Mouse (Mus musculus): ENCODE measurements around the gene Usp2. TPM values are rescaled to one million over a fixed set of nuclear protein-coding genes. Genes with fewer than 3 reads are reported as not detected.

Usp2 gene
- total and polyA plus RNA-seq, 2 experiments from 2014 or later: 14.2 to 19.6 TPM

GRCm38 (mm10) chr9:44030646-44031045 lies 36.2 kb upstream of the Usp2 start:
- Histone ChIP-seq H3K9ac (replicated peaks; ENCODE audit: low read length) (no peak overlapping the region), H3K9me3 (ENCODE audit: low read length) (no peaks in the 10 kb centered on the region), H3K4me1 (ENCODE audit: insufficient read depth, low read length) (no peaks in the 10 kb centered on the region), H3K4me3 (ENCODE audit: low read length) (no peak overlapping the region), H3K36me3 (ENCODE audit: insufficient read depth, low read length) (no peaks in the 10 kb centered on the region), H3K27ac (no peak overlapping the region), H3K4me2 (ENCODE audit: low read depth, low read length) (no peak overlapping the region), H3K27me3 (ENCODE audit: insufficient read depth, low read length) (no peaks in the 10 kb centered on the region)
- WGBS: 92% methylated on average over 4 of the region's 4 CpGs
- DNase-seq (ENCODE audit: low spot score) (no peak), ATAC-seq (no peak)
- TF ChIP-seq CTCF (IDR thresholded peaks at IDR 0.05; ENCODE audit: low read depth): no peak

DNA sequence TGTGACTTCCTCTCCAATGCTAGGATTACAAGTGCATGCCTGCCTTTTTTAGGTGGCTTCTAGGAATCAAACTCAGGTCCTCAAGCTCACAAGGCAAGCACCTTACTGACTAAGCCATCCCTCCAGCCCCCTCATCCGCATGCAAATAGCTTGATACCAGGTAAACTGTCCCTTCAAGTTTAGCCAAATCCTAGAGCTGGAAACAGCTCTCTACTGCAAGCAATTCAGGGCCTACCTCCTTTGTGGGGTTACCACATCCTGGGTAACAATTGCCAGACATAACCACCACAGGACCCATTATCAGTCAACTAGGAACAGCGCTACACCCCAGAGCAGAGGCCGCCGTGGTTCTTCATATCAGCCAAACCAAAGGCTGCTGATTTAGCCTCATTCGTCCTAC lies 35.7 kb upstream of the Usp2 start:
- no peaks in the 10 kb centered on the region for H3K4me1 ChIP-seq (ENCODE audit: insufficient read depth, low read length)
- no peak overlapping the region for H3K27ac ChIP-seq
- H3K4me2 ChIP-seq (ENCODE audit: low read depth, low read length): no peak overlapping the region
- ATAC-seq (no peak), DNase-seq (ENCODE audit: low spot score) (no peak)
- no peaks in the 10 kb centered on the region for H3K36me3 ChIP-seq (ENCODE audit: insufficient read depth, low read length)
- H3K9me3 ChIP-seq (ENCODE audit: low read length): no peaks in the 10 kb centered on the region
- H3K9ac ChIP-seq (replicated peaks; ENCODE audit: low read length): no peak overlapping the region
- no peak overlapping the region for H3K4me3 ChIP-seq (ENCODE audit: low read length)
- TF ChIP-seq CTCF (IDR thresholded peaks at IDR 0.05; ENCODE audit: low read depth): no peak
- H3K27me3 ChIP-seq (ENCODE audit: insufficient read depth, low read length): no peaks in the 10 kb centered on the region
- 89% methylated on average over 5 of the region's 5 CpGs for WGBS

DNA sequence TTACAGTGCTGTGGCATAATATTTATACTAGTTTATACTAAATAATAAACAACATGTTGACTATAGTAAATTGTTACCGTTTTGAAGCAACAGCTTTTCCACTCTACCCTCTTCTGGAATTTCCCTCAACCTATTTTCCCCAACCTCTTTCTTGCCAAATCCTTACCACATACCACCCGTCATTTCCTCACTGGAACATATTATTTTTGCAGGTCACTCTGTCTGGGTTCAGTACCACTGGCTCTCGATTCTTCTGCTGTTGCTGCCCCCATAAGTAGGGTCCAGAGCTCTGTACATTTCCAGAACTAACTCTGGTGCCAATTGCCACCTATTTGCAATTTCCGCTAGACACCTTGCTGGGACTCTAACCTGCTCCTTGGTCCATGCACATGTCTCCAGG lies 34.9 kb upstream of the Usp2 start:
- no peak for TF ChIP-seq CTCF (IDR thresholded peaks at IDR 0.05; ENCODE audit: low read depth)
- 84% methylated on average over 4 of the region's 4 CpGs for WGBS
- no peak overlapping the region for H3K4me3 ChIP-seq (ENCODE audit: low read length)
- H3K27ac ChIP-seq: no peak overlapping the region
- H3K9ac ChIP-seq (replicated peaks; ENCODE audit: low read length): no peak overlapping the region
- H3K4me1 ChIP-seq (ENCODE audit: insufficient read depth, low read length): no peaks in the 10 kb centered on the region
- DNase-seq (ENCODE audit: low spot score) (no peak), ATAC-seq (no peak)
- no peaks in the 10 kb centered on the region for H3K27me3 ChIP-seq (ENCODE audit: insufficient read depth, low read length)
- no peaks in the 10 kb centered on the region for H3K9me3 ChIP-seq (ENCODE audit: low read length)
- H3K36me3 ChIP-seq (ENCODE audit: insufficient read depth, low read length): no peaks in the 10 kb centered on the region
- no peak overlapping the region for H3K4me2 ChIP-seq (ENCODE audit: low read depth, low read length)

DNA sequence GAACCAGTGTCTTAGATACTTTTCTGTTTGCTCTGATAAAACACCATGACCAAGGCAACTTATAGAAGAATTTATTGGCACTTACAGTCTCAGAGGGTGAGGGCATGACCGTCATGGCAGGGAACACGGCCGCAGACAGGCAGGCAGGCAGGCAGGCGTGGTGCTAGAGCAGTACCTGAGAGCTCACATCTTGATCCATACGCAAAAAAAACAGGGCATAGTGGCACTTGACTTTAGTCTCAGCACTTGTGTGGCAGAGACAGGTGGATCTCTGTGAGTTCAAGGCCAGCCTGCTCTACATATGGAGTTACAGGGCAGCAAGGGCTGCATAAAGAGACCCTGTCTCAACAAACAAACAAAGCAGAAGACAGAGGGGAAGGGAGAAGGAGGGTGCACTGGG lies 33.5 kb upstream of the Usp2 start:
- Histone ChIP-seq H3K4me1 (ENCODE audit: insufficient read depth, low read length) (no peaks in the 10 kb centered on the region), H3K4me3 (ENCODE audit: low read length) (no peak overlapping the region), H3K36me3 (ENCODE audit: insufficient read depth, low read length) (no peaks in the 10 kb centered on the region), H3K27me3 (ENCODE audit: insufficient read depth, low read length) (no peaks in the 10 kb centered on the region), H3K9me3 (ENCODE audit: low read length) (no peaks in the 10 kb centered on the region), H3K4me2 (ENCODE audit: low read depth, low read length) (no peak overlapping the region), H3K9ac (replicated peaks; ENCODE audit: low read length) (no peak overlapping the region), H3K27ac (no peak overlapping the region)
- no peak for TF ChIP-seq CTCF (IDR thresholded peaks at IDR 0.05; ENCODE audit: low read depth)
- 95% methylated on average over 5 of the region's 5 CpGs for WGBS
- ATAC-seq: no peak
- no peak for DNase-seq (ENCODE audit: low spot score)

- Histone ChIP-seq H3K4me3 (ENCODE audit: low read length) (no peak overlapping the region), H3K4me2 (ENCODE audit: low read depth, low read length) (no peak overlapping the region), H3K9ac (replicated peaks; ENCODE audit: low read length) (no peak overlapping the region), H3K36me3 (ENCODE audit: insufficient read depth, low read length) (no peaks in the 10 kb centered on the region), H3K27ac (no peak overlapping the region), H3K27me3 (ENCODE audit: insufficient read depth, low read length) (no peaks in the 10 kb centered on the region), H3K4me1 (ENCODE audit: insufficient read depth, low read length) (no peaks in the 10 kb centered on the region), H3K9me3 (ENCODE audit: low read length) (no peaks in the 10 kb centered on the region)
- ATAC-seq (no peak), DNase-seq (ENCODE audit: low spot score) (no peak)
- no peak for TF ChIP-seq CTCF (IDR thresholded peaks at IDR 0.05; ENCODE audit: low read depth)
- WGBS: 69% methylated on average over 13 of the region's 13 CpGs
Observed at GRCm38 (mm10) chr9:44033957-44034727, 32.7 kb upstream of the Usp2 start.

- H3K27ac ChIP-seq: no peak overlapping the region
- no peak overlapping the region for H3K9ac ChIP-seq (replicated peaks; ENCODE audit: low read length)
- no peak for TF ChIP-seq CTCF (IDR thresholded peaks at IDR 0.05; ENCODE audit: low read depth)
- no peak overlapping the region for H3K4me3 ChIP-seq (ENCODE audit: low read length)
- H3K9me3 ChIP-seq (ENCODE audit: low read length): no peaks in the 10 kb centered on the region
- H3K36me3 ChIP-seq (ENCODE audit: insufficient read depth, low read length): no peaks in the 10 kb centered on the region
- no peaks in the 10 kb centered on the region for H3K4me1 ChIP-seq (ENCODE audit: insufficient read depth, low read length)
- DNase-seq (ENCODE audit: low spot score) (no peak), ATAC-seq (no peak)
- WGBS: 94% methylated on average over 5 of the region's 5 CpGs
- no peaks in the 10 kb centered on the region for H3K27me3 ChIP-seq (ENCODE audit: insufficient read depth, low read length)
- H3K4me2 ChIP-seq (ENCODE audit: low read depth, low read length): no peak overlapping the region
Observed at GRCm38 (mm10) chr9:44037106-44037505, 29.7 kb upstream of the Usp2 start.
